Mouse (Mus musculus) erythroblast, embryonic 14.5 days (primary cell): ENCODE data around the gene Glt1d1.

Experiments used
- GATA1 ChIP-seq: IDR thresholded peaks from 2 replicates; pipeline ENCODE4 v1.6.1; 2012; ENCODE audit warnings: low read length, inconsistent platforms, mixed read lengths
- TAL1 ChIP-seq: IDR thresholded peaks from 3 replicates; pipeline ENCODE4 v1.6.1; 2012; ENCODE audit warnings: low read length, inconsistent platforms, mixed read lengths

DNA sequence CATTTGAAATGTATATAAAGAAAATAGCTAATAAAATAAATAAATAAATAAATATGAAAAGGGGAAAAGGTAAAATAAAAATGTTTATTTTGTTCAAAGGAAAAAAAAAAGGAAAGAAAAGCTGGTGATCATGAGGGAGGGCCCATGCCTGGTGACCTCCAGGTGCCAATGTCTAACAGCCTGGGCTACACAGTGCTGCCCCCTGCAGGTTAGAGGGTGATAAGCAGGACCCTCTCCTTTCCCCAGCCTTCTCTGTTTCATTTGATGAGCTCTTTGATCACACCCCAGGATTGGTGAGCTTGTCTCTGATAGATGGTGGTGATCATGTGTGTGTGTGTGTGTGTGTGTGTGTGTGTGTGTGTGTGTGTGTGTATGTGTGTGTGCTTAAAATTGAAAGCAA lies 17.0 kb downstream of the Glt1d1 start:
- TF ChIP-seq GATA1, result no peak
- no peak for TF ChIP-seq TAL1
